Mouse (Mus musculus): ENCODE results near the gene Gramd4. TPM values are rescaled to one million over a fixed set of nuclear protein-coding genes. Genes with fewer than 3 reads are reported as not detected.

Gramd4 gene
- polyA plus RNA-seq, 1 experiment from 2014 or later: 41.7 TPM

DNA sequence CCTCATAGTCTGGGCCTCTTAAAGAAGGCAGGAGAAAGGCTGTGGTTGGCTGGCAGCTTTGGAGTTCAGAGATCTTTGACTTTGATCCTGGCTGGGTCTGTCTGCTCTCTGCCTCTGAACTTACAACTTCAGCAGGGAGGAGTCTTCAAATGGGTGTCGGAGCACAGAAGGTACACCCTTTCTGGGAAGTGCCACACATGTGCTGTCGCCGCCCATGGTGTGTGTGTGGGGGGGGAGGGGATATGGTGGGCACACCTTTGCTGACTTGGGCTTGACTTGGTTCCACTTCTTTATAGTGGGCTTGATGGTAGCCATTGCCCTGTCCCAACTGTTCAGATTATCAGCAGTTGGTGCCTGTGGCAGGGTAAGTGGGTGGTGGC lies 7.3 kb downstream of the Gramd4 start:
- Histone ChIP-seq H3K27me3 (replicated peaks) (no peaks in the 10 kb centered on the region), H3K9ac (no peak overlapping the region), H3K4me1 (peaks cover 62% of the 10 kb centered on the region), H3K27ac (no peak overlapping the region), H3K4me2 (no peak overlapping the region), H3K9me3 (no peaks in the 10 kb centered on the region), H3K4me3 (no peak overlapping the region), H3K36me3 (replicated peaks) (no peaks in the 10 kb centered on the region)
- no peak for ATAC-seq (replicated peaks)
- 92% methylated on average over 3 of the region's 3 CpGs for whole genome bisulfite sequencing

DNA sequence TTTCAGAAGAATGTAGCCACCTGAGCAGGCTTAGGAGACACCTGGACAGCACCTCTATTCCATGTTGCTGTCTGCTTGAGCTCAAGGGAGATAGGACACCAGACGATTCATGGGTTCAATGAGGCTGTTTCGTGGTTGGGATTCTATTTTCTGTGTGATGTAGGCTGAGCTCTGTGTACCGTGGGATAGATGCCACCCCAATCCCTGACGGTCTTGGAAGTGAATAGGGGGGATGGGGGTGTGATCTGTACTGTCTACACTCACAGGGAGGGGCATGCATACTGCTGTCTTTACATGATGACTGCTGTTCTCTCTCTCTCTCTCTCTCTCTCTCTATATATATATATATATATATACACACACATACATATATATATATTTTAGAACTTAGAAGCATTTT lies 7.9 kb downstream of the Gramd4 start:
- Histone ChIP-seq H3K27ac (no peak overlapping the region), H3K27me3 (replicated peaks) (no peaks in the 10 kb centered on the region), H3K9me3 (no peaks in the 10 kb centered on the region), H3K4me1 (peaks cover 61% of the 10 kb centered on the region), H3K9ac (no peak overlapping the region), H3K4me2 (no peak overlapping the region), H3K4me3 (no peak overlapping the region), H3K36me3 (replicated peaks) (no peaks in the 10 kb centered on the region)
- no peak for ATAC-seq (replicated peaks)
- WGBS: 95% methylated on average over 4 of the region's 4 CpGs

DNA sequence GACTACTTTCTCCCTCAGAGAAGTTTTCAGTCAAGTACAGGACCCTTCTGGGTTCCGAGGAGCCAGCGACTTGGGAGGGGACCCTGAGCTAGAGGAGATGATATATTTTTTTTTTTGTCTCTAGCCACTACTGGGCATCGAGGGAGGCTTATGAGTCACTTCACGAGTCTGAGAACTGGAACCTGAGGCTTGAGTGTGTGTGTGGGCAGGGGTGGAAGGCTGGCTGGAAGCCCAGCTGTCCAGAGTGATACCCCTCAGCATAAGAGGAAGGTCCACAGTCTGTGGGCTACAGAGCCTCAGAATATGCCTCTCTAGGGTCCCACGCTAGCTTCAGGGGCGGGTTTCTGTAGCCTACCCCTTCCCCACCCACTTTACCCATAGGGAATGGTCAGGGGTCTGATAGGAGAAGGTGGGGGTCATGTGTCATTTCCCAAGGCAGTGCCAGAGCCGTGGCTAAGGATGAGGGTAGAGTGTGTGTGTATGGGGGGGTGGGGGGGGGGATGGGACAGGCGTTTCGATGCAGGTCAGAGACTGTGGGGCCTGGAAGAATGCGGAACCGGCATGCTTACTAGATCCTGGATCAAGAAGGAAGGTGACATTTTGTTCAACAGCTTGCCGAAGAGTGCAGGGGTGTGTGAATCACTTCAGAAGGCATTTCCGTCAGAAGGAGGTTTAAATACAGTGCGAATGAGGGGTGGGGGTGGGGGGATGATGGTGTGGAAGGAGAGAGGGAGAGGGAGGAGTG lies 9.5 kb downstream of the Gramd4 start:
- Histone ChIP-seq H3K9me3 (no peaks in the 10 kb centered on the region), H3K4me2 (no peak overlapping the region), H3K27me3 (replicated peaks) (no peaks in the 10 kb centered on the region), H3K36me3 (replicated peaks) (no peaks in the 10 kb centered on the region), H3K27ac (no peak overlapping the region), H3K4me1 (peaks cover 58% of the 10 kb centered on the region), H3K4me3 (no peak overlapping the region), H3K9ac (no peak overlapping the region)
- 80% methylated on average over 14 of the region's 14 CpGs for WGBS
- ATAC-seq (replicated peaks): no peak

DNA sequence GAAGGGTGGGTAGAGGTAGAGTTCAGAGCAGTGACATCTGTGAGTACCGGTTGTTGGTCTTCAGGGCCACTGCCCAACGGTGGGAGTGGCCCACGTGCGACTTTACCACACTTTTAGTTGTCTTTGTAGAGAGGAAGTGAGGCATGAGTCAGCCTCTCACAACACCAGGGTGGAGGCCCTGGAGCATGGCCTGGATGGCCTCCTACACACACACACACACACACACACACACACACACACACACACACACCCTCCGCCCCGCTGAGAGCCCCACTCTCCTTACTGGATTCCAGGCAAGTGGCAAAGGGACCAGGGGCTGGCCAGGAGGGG lies 10.1 kb downstream of the Gramd4 start:
- Histone ChIP-seq H3K9me3 (no peaks in the 10 kb centered on the region), H3K36me3 (replicated peaks) (no peaks in the 10 kb centered on the region), H3K27me3 (replicated peaks) (no peaks in the 10 kb centered on the region), H3K27ac (no peak overlapping the region), H3K4me1 (peaks cover 56% of the 10 kb centered on the region), H3K9ac (no peak overlapping the region), H3K4me3 (no peak overlapping the region), H3K4me2 (no peak overlapping the region)
- 65% methylated on average over 6 of the region's 6 CpGs for WGBS
- no peak for ATAC-seq (replicated peaks)

DNA sequence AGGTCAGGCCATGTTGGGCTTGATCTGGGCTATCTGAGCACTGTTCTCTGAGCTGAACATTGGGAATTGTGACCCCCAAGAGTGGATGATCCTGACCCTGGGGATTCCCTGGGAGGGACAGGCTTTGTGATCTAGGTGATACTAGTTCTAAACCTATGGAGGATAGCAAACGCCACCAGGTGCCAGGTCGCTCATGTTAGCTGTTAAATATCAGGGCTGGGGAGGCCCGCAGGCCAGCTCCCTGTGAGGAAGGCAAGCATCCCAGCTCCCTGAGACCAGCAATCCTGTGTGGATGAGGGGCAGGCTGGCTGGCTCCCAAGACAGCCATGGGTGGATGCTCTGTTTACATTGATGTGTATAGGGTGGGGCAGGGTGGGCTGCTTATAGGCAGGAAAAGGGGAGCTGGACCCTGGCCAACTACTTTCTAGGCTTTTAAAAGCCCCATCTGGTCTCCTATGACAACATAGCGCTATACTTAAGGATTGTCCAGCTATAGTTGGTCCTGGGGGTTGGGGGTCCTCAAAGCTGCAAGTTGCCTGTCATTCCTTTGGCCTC lies 10.5 kb downstream of the Gramd4 start:
- 84% methylated on average over 4 of the region's 4 CpGs for WGBS
- no peak overlapping the region for H3K27ac ChIP-seq
- ATAC-seq (replicated peaks): no peak

DNA sequence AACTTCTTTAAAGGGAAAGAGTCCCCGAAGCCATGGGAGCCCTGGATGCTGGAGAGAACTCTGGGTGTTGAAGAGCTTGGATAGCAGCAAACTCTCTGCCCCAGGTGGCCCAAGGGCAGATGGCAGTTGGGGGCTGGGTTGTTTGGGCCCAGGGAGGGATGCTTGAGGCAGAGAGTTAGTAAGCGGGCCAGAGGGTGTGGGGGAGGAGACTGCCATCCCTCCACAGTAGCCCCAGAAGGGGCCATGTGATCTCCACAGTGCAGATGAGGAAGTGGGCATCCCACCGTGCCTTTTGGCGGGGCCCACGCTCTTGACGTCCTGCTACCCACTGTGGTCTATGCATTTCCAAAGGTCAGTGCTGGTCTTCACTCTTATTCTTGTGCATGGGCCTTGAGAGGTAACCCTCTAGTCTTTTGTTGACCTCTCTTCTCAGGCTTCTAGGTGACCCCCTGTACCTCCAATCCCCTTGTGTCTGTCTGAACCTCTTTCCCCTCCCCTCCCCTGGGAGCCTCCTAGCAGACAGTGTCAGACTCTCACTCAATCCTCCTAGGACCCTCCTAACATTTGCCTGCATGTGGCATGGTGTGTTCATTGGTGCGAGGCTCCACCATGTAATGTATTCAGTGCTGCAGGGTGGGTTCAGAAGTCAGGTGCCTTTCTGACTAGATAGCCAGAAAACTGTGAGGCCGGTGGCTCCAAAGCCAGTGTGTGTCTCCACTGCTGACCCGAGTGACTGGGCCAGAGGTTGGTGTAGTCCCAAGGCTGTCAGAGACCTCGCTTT lies 11.7 kb downstream of the Gramd4 start:
- H3K36me3 ChIP-seq (replicated peaks): no peaks in the 10 kb centered on the region
- no peak overlapping the region for H3K4me2 ChIP-seq
- no peaks in the 10 kb centered on the region for H3K27me3 ChIP-seq (replicated peaks)
- peaks cover 48% of the 10 kb centered on the region for H3K4me1 ChIP-seq
- no peak overlapping the region for H3K9ac ChIP-seq
- H3K9me3 ChIP-seq: no peaks in the 10 kb centered on the region
- no peak overlapping the region for H3K4me3 ChIP-seq
- no peak for ATAC-seq (replicated peaks)
- WGBS: 78% methylated on average over 10 of the region's 10 CpGs
- H3K27ac ChIP-seq: 0 out of 2 replicates have a peak overlapping the region, but pooled peaks have one; percentile 52

More for the DNA sequence above, 10.5 kb downstream of the Gramd4 start:
- Histone ChIP-seq H3K9me3 (no peaks in the 10 kb centered on the region), H3K4me1 (peaks cover 52% of the 10 kb centered on the region), H3K36me3 (replicated peaks) (no peaks in the 10 kb centered on the region), H3K4me2 (no peak overlapping the region), H3K27me3 (replicated peaks) (no peaks in the 10 kb centered on the region), H3K4me3 (no peak overlapping the region), H3K9ac (no peak overlapping the region)

DNA sequence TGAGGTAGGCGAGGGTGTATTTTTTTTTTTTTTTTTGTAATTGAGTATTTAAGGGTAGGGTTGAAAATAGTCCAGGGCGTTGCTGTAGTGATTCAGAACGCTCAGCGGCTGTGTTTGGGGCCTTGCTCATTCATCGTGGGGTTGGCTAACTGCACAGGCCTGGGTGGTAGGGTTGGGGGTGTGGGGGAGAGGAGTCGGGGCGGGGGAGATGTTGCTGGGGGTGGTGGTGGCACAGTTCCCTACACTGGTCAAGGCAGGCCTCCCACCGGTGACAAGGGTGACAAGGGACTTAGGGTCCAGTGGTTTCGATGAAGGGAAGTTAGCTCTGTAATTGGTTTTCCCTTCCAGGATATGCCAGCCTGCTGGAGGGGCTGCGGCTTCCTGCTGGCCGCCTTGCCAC lies 12.9 kb downstream of the Gramd4 start:
- Histone ChIP-seq H3K4me1 (peaks cover 48% of the 10 kb centered on the region), H3K36me3 (replicated peaks) (no peaks in the 10 kb centered on the region)

DNA sequence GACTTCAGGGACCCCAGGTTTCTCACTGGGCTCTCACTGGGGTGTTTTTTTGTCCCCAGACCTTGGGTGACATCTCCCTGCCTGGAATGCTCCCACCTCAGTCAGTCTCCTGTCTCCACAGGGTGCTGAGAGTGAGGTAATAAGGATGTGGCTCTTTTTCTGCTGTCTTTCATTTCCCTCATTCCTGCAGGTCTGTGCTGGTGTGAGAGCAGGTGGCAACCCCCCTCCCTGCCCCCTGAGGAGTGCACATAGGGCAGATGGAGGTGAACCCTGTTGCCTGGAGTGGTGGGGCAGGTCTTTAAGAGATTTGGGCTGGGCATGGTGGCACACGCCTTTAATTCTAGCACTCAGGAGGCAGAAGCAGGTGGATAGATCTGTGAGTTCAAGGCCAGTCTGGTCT lies 13.7 kb downstream of the Gramd4 start:
- no peaks in the 10 kb centered on the region for H3K36me3 ChIP-seq (replicated peaks)

More for the DNA sequence above, 12.9 kb downstream of the Gramd4 start:
- H3K4me2 ChIP-seq: no peak overlapping the region
- peak overlapping the region; percentile 52 for H3K27ac ChIP-seq
- no peak for ATAC-seq (replicated peaks)
- H3K27me3 ChIP-seq (replicated peaks): no peaks in the 10 kb centered on the region
- no peak overlapping the region for H3K9ac ChIP-seq
- H3K4me3 ChIP-seq: no peak overlapping the region
- WGBS: 64% methylated on average over 11 of the region's 11 CpGs
- no peaks in the 10 kb centered on the region for H3K9me3 ChIP-seq

DNA sequence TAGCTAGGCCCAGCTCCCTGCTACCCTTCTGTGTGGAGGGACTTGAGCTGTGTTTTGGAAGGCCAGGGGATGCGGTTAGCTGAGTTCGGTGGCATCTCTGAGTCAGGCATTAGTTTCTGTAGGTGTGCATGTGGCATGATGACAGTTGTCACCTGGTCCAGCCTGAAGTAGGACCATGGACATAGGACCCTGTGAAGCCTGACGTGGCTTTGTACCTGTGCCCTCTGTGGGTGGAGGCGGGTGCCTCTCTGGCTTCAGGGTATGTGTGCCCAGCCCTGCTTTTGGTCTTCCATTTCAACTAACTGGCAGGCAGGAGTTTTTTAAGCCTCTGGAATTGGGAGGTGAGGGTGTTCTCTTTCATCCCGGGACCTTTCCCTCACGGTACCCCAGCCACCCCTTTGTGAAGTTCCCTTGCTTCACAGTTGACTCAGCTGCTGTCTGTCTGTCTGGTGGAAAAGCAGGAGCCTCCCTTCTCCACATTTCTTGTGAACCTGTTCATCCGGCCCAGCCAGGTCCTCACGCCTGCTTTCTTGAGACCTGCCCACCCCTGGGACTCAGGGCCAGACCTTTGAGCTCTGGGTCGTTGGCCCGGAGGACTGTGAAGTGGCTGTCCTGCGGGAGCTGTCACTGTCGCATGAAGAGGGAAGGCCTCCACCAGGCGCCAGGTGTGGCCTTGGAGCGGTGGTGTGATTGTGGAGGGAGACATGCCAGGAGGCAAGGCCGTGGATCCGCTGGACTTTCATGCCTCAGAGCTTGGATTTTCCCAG lies 16.9 kb downstream of the Gramd4 start:
- no peak overlapping the region for H3K4me2 ChIP-seq
- H3K36me3 ChIP-seq (replicated peaks): no peaks in the 10 kb centered on the region
- no peak overlapping the region for H3K27ac ChIP-seq
- no peak for ATAC-seq (replicated peaks)
- no peaks in the 10 kb centered on the region for H3K9me3 ChIP-seq
- no peak overlapping the region for H3K9ac ChIP-seq
- H3K4me3 ChIP-seq: no peak overlapping the region
- no peaks in the 10 kb centered on the region for H3K27me3 ChIP-seq (replicated peaks)
- peaks cover 26% of the 10 kb centered on the region for H3K4me1 ChIP-seq
- 90% methylated on average over 16 of the region's 16 CpGs for WGBS

More for the DNA sequence above, 13.7 kb downstream of the Gramd4 start:
- Histone ChIP-seq H3K9ac (no peak overlapping the region), H3K4me2 (no peak overlapping the region), H3K27me3 (replicated peaks) (no peaks in the 10 kb centered on the region), H3K27ac (peak overlapping the region; percentile 52), H3K4me1 (peaks cover 48% of the 10 kb centered on the region), H3K4me3 (no peak overlapping the region), H3K9me3 (no peaks in the 10 kb centered on the region)
- ATAC-seq (replicated peaks): no peak
- WGBS: 86% methylated on average over 1 of the region's 1 CpGs

DNA sequence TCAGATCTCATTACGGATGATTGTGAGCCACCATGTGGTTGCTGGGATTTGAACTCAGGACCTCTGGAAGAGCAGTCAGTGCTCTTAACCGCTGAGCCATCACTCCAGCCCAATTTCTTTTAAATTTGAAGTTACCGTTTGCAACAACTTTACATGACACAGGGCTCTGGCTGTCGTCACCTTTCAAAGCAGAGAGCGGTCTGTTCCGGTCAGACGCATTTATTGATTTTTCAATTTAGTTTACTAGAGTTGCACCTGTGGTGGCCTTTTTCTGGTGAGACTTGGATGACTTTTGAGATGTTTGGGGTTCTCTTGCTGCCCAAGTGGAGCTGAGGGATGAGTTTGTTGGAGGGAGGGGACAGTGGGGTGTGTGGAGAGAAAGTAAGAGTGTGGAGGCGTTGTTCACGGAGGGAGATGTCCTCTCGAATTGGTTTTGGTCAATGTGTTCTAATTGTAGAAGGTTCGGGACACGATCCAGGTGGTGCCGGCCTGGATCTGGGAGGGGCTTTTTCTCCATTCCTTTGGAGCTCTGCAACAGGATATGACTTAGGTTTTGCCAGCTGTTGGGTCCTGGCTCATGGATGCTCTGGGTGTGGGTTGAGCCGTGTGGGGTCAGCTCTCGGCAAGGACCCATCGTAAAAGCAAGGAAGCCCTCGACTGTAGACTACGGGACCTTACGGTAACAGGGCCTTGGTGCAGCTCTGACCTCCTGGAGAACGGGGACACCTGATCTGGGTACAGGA lies 18.0 kb downstream of the Gramd4 start:
- H3K27ac ChIP-seq: no peak overlapping the region
- no peak overlapping the region for H3K4me3 ChIP-seq
- WGBS: 94% methylated on average over 20 of the region's 20 CpGs
- H3K27me3 ChIP-seq (replicated peaks): no peaks in the 10 kb centered on the region
- no peak for ATAC-seq (replicated peaks)
- H3K9ac ChIP-seq: no peak overlapping the region
- H3K4me2 ChIP-seq: no peak overlapping the region
- no peaks in the 10 kb centered on the region for H3K9me3 ChIP-seq
- no peaks in the 10 kb centered on the region for H3K36me3 ChIP-seq (replicated peaks)
- H3K4me1 ChIP-seq: peaks cover 16% of the 10 kb centered on the region

DNA sequence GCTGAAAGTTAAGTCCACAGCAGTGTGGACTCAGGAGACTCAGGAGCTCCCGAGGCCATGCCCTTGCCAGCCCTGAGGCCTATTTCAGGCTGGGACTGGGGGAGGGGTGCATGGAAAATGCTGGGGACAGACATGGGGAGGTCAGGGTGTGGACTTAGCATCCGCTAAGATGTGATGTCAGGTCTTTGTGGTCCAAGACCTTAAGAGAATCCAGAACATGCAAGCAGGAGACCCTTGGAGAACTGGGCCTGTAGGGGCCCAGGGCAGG lies 18.5 kb downstream of the Gramd4 start:
- no peak for ATAC-seq (replicated peaks)
- Histone ChIP-seq H3K36me3 (replicated peaks) (no peaks in the 10 kb centered on the region), H3K9me3 (no peaks in the 10 kb centered on the region), H3K27ac (no peak overlapping the region), H3K4me1 (peaks cover 14% of the 10 kb centered on the region), H3K4me2 (no peak overlapping the region), H3K27me3 (replicated peaks) (no peaks in the 10 kb centered on the region), H3K9ac (no peak overlapping the region), H3K4me3 (no peak overlapping the region)
- 86% methylated on average over 2 of the region's 2 CpGs for WGBS

DNA sequence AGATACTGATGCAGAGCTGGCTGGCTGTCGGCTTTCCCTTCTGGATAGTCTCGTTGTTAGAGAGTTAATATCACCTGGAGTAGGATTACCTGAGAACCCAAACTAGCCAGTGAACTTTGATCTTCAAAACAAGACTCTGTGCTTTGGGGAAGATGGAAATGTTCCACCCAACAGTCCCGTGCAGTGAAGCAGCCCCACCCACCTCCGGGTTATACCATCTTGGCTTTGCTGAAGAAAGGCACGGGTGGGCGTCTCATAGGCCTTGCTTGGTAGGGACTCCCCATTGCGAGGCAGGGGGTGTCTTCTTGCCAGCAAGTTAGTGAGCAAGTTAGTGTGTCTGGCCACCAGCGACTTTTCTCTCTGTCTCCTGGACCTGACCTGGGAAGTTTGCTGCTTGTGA lies 18.9 kb downstream of the Gramd4 start:
- Histone ChIP-seq H3K36me3 (replicated peaks) (no peaks in the 10 kb centered on the region), H3K9me3 (no peaks in the 10 kb centered on the region), H3K4me1 (peaks cover 14% of the 10 kb centered on the region), H3K9ac (no peak overlapping the region), H3K4me3 (no peak overlapping the region), H3K27ac (no peak overlapping the region), H3K4me2 (no peak overlapping the region), H3K27me3 (replicated peaks) (no peaks in the 10 kb centered on the region)
- 88% methylated on average over 8 of the region's 8 CpGs for WGBS
- no peak for ATAC-seq (replicated peaks)

Data from midbrain, embryonic 15.5 days (tissue).